Mouse (Mus musculus): Measurements from ENCODE around the gene Jak3.

- TF ChIP-seq CTCF (IDR thresholded peaks at IDR 0.05; ENCODE audit: borderline replicate concordance, extremely low read depth, insufficient read depth, insufficient read length) (peak; percentile 100), POLR2A (IDR thresholded peaks at IDR 0.05; ENCODE audit: borderline replicate concordance, extremely low read depth, insufficient read depth, insufficient read length, poor library complexity, severe bottlenecking) (no peak)
Measured at GRCm38 (mm10) chr8:71660325-71661120, 15.6 kb upstream of the Jak3 start.

Data from brain, embryonic 14.5 days (tissue).